Mouse (Mus musculus): ENCODE results near the gene Apbb2.

Apbb2 gene

DNA sequence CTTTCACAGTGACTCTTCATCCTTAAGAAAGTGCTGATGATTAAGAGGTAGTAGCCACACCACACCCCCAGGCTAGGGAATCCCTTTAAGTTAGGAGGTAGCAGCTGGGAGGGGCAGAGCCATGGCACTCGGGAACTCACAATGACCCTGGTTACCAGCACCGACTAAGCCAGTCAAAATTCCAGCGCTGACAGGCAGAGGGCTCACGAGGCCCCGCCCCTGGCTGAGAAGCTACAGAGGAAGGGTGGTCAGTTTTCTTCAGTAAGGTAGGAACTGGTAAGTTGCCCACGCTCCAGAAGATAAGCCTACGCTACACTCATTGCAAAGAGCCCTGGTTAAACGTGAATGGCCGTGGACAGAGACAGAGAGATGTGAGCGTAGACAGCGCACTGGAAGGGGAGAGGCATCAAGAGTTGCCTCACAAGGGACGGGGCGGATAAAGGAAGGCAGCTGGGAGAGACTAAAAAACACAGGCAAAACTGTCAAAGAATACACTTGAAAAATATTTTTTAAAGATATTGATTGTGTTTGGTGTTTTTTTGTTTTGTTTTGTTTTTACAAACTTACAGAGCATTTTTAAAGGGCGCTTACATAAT lies 100.1 kb downstream of the Apbb2 start:
- DNase-seq (ENCODE audit: low read depth, low spot score) = no peak

DNA sequence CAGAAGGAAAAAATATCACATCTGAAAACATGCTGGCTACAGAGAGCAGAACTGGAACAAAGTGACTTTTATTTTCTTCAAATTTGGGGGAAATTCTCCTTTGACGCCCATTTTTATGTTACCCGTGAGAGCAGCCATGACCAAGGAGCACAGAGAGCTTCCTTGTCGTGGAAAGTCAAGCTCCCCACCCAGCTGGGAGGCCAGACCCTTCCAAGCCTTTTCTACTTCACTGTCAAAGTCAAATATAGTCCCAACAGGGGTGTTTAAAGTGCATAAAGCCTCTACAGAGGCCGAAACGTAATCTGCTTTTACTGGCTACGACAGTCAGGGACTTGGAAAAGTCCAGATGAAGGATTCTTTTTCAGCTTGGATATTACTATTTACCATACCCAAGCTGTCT lies 101.1 kb downstream of the Apbb2 start:
- no peak for DNase-seq (ENCODE audit: low read depth, low spot score)

DNA sequence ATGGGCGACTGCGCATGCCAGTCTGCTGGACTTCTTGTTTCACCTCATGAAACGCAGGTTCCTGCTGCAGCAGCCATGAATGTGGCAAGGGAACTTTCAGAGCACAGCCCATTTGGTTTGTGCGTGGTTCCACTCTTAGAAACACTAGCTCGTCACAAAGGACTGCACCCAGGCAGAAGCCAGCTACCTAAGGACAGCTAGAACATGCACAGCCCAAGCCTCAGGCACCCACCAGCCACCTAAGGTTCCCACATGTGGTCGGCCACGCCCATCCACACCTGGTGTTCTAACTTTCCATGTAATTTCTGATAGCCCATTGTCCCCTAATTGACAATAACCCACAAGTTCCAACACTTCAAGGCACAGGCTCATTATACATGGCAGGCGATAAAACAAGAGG lies 102.3 kb downstream of the Apbb2 start:
- no peak for DNase-seq (ENCODE audit: low read depth, low spot score)

DNA sequence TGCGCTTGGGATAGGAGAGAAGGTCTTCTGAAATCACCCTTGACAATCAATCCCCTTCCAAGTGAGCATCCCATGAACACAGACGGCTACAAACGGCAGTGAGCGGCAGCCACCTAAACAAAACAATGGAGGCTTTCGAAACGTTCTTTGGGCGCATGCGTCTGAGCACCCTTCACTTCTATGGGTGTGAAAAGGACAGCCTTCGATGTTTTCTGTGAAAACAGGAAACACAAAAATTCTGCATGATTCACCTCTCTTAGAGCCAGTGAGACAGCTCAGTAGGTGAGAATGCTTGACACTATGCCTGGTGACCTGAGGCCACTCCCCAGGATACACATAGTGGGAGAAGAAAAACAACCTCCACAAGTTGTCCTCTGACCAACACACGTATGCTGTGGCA lies 103.3 kb downstream of the Apbb2 start:
- DNase-seq (ENCODE audit: low read depth, low spot score) = no peak

DNA sequence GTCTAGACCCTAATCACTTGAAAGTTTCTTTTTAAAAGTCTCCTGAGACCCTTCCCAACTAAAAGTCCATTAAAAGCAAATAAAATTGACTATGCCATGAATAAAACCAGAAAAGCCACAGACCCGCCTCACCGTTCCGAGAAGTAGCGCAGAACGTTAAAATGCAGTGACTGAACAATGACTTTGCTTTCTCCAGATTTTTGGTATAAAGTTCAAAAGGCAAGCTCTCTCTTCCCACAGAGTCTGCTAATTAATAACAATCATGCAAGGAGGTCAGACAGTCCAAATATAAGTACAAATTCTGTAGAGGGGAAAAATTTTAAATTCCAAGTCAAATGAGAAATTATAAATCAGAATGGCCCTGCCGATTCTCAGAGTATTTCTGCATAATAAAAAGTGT lies 103.9 kb downstream of the Apbb2 start:
- no peak for DNase-seq (ENCODE audit: low read depth, low spot score)

DNA sequence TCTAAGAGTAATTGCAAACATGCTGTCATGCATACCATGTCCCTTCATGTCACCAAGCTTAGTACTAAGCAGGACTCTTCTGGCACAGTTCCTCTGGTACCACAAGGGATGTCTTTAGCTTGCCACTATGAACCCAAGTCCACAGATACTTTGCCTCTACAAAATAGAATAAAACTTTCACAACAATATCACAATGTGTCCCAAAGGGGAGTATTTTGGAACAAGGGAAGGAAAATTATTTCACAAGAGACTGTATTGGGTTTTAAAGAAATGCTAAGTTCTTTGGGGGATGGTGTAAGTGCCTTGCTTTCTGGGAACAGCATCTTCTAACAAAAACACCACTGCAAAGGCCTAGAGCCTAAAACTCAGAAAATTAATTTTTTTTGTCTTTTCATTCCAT lies 105.2 kb downstream of the Apbb2 start:
- no peak for DNase-seq (ENCODE audit: low read depth, low spot score)

DNA sequence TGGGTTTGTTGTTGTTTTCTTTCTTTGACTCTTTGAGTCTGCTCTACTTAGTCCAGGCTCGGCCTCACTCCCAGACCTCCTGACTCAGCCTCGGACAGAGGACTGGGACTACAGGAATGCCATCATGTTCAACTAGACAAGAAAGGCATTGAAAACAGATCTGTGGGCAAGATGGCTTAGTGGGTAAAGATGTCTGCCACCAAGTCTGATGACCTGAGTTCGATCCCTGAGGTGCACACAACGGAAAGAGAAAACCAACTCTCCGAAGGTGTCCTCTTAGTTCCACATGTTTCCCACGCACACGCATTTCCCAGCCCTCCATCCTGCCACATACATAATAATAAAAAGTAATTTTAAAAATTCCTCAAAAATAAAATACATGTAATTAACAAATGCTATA lies 106.1 kb downstream of the Apbb2 start:
- DNase-seq (ENCODE audit: low read depth, low spot score) = no peak

DNA sequence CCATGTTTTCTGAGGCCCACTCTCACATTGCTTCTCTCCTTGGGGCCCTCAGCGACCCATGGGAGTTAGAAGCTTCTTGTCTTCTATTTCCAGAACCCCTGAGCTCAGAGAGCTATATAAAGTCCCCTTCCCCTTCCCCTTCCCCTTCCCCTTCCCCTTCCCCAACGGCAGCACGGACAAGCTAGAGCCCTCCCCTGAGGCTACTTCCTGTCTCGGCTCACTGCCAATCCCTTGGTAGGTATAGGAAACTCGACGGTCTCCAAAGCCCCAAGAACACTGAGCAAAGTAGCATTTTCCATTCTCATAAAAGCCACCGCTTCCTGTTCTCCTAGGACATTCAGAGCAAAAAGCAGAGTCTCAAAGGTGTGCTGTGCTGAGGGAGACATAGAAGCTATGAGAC lies 107.9 kb downstream of the Apbb2 start:
- no peak for DNase-seq (ENCODE audit: low read depth, low spot score)

DNA sequence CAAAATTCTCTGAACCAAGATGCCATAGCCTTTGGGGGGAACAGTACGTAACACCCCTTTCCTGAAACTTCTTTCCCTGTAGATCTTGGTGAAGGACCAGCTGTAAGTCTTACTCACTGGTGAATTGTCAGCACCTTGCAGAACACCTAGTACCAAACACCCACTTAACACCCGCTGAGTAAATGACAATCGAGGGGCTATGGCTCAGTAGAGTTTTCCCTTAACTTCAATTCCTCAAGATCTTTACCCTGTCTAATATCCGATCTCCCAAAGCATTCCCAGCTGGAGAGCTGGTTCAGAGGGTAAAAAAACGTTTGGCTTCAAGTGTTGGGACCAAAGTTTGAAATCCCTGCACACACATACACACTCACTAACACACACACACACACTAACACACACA lies 109.4 kb downstream of the Apbb2 start:
- no peak for DNase-seq (ENCODE audit: low read depth, low spot score)

DNA sequence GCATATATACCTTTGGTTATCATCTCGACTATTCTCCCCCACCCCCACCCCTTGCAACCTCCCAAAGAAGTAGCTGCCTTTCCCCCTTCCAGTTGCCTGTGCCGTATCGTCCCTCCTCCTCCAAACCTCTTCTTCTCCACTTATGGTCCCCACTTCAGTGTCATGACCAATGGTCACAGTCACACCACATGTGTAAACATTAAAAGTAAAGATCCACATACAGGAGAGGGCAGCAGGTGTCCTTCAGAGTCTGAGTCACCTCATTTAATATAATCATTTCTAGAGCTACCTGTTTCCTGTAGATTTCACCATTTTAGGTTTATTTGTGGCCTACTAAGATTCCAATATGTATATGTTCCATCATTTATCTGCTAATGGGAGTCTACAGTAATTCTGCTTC lies 113.0 kb downstream of the Apbb2 start:
- DNase-seq (ENCODE audit: low read depth, low spot score) = no peak

DNA sequence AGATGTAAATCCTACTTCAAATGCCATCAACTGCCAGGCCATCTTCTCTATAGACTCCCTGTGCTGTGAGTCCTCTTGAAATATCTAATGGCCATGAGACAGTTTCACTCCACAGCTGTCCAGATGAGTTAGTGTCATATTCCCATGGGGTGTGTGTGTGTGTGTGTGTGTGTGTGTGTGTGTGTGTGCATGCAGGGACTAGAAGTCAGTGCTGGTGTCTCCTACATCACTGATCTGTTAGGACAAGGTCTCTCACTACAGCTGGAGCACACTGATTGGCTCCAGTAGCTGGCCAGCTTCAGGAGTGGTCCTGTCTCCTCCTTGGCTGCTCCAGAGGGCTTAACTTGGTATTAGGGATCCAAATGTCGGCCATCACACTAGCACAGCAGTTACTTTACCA lies 113.5 kb downstream of the Apbb2 start:
- DNase-seq (ENCODE audit: low read depth, low spot score) = no peak

DNA sequence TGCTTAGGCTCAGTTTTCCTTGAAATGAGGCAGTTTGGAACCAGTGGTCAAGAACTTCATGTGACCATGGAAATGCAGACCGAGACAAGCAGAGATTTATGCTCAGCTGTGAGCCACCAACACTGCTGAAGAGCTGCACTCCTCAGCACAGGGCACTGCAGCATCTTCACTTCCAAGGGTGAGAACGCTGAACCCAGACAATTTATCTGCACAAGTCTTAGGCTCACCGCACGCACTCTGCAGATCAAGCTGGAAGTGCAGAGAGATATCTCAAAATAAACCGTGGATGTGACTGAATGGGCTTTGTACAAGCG lies 114.2 kb downstream of the Apbb2 start:
- no peak for DNase-seq (ENCODE audit: low read depth, low spot score)

DNA sequence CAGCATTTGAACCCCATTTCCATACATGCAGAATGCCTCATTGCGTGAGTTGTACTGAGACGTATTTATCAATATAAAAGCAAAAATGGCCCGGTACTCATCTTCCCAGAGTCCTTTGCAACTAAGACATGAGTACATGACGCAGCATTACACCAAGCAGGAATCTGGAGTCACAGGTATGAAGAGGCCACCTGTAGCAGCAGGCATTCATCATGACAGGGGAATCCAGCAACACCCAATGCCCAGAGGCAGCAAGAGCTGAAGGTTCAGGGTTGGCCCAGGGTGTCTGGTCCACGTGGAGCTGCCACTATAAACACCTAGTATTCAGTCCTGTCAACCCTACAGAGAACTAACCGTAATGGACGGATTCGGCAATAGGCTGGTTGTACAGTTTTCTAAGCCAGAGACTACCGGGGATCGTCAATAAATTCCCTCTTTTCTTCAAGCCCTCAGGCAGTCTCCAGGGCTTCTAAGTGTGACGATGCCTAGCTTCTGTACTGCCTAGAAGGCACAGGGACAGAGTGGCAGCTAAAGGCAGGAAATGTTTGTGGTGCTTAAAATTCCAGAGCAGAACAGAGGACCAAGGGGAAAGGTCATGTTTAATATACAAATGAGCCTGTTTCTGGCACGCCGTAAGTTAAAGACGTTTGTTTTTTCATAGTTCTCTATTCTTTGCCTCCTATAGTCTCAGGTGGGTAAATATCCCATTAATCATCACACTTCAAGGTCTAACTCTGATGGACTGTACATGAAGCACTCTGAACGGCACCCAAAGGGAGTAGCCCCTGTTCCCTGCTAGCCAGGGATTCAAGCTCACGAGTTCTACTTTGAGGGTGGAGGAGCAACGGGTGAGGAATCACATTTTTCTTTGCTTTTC lies 114.8 kb downstream of the Apbb2 start:
- no peak for DNase-seq (ENCODE audit: low read depth, low spot score)

DNA sequence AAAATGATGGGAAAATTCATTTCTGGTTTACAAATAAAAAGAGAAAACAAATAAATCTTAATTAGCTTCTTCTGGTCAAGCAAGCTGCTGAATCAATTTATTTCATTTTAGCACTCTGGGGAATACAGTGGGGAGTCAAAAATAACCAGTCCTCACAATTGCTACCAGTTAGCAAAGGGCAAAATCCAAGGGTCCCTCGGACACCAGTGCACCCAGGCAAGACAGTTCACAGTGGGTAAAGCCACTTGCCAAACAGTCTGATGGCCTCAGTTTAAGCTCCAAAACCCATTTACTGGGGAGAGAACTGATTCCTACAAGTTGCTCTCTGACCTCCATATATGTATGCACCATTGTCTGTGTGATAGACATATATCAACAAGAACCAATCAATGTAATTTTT lies 115.6 kb downstream of the Apbb2 start:
- DNase-seq (ENCODE audit: low read depth, low spot score) = no peak

DNA sequence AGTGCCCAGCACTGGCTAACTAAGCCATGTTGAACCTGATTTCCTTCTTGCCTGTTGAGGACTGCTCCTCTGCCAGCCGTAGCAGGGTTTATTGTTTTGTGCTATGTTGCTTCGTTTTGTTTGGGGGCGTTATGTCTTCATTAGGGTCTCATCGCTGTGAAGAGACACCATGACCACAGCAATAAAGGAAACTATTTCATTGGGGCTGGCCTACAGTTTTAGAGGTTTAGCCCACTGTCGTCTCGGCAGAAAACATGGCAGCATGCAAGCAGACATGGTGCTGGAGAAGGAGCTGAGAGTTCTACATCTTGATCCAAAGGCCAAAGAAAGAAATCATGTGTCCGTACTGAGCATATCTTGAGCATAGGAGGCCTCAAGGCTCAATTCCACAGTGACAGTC lies 119.0 kb downstream of the Apbb2 start:
- DNase-seq (ENCODE audit: low read depth, low spot score) = no peak

DNA sequence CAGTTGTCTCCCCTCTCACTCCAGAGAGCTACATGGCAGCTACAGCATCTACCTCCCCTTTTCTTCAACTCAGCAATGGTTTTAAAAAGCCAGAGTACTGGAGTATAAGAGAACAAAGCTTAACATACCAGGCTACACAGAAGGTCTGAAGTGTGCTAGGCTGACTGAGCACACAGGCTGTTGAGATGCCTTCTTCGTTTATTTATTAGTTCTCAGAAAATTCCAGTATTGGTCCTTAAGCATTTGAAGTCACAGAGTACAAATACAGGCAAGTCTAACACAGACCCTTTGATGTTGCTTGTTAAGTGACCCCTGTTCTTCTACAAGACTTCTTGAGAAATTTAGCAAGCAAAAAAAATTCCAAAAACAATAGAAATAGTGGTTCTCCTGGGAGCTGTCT lies 120.4 kb downstream of the Apbb2 start:
- no peak for DNase-seq (ENCODE audit: low read depth, low spot score)

DNA sequence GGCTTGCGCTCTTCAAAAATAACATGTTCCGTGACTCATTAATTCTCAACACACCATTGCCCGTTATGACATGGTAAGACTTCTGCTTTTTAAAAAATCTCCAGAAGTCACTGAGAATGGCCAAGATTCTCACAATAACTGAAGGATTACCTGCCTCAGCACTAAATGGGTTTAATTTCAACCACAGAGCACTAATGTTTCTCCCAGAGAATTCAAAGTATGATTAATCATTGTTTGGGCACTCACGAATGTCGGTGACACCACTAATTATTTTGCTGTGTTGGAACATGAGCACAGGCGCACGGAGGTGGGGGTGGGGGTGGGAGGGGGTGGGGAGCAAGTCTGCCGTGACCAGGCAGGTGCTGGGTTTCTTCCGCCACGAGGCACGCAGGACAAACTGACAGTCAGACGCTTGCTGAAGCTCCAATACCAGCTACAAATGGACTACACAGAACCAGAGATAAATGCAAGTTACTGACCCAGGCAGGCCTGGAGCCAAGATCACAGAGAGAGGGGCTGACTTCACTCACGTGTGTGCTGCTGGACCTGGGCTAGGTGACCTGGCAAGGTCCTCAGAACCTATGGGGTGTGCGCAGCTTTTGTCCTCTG lies 121.0 kb downstream of the Apbb2 start:
- DNase-seq (ENCODE audit: low read depth, low spot score) = no peak

DNA sequence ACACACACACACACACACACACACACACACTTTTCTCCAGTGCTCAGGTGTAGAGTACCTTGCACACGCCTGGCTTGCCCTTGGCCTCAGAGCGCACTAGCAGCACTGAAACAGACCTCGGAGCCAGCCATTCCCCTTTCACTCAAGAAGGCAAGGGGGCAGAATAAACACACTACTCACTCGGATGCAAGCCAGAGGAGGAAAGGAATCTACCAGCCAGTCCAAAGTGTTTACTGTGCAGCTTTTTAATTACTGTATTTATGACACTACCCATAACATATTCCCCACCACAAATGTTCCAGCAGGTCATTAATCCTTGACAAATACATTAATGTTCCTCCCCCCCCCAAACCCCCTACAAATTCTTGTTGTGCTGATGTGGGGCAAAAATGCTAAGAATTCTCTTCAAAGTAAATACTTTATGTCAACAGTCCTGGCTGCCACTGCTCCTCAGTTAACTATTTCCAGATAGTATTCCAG lies 121.7 kb downstream of the Apbb2 start:
- DNase-seq (ENCODE audit: low read depth, low spot score) = no peak

DNA sequence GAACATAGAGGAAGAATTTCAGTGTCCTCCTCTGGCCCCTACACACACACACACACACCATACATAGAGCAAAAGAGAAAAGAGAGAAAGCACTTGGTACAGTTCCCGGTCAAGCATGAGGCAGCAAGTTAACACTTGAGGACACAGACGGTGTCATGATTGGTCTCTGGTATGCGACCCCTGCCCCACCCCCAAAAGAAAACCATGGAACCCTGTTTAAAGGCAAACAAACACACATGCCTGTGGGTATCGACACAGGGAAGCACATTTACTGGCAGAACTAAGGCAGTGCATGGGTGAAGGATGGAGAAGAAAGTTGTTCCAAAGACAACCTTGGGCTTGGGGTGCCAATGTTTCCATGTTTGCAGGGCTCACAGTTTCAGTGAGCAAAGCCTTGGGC lies 123.9 kb downstream of the Apbb2 start:
- DNase-seq (ENCODE audit: low read depth, low spot score) = no peak

DNA sequence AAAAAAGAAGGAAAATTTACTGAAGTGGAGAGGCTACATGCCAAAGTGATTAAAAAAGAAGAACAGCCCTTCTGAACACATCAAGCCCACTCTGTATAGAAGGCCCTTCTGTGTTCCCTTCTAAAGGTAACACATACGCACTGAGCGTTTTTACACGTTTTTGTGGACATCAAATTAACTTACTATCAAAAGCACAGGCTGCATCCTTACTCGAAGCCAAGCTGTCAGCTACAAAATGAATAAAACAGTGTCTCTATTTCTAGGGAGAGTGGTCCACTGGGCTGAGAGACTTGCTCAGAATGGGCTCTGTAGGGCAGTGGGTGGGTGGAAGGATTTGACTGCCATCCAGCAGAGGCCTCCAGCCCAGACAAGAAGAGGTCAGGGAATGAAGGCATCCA lies 126.0 kb downstream of the Apbb2 start:
- no peak for DNase-seq (ENCODE audit: low read depth, low spot score)

DNA sequence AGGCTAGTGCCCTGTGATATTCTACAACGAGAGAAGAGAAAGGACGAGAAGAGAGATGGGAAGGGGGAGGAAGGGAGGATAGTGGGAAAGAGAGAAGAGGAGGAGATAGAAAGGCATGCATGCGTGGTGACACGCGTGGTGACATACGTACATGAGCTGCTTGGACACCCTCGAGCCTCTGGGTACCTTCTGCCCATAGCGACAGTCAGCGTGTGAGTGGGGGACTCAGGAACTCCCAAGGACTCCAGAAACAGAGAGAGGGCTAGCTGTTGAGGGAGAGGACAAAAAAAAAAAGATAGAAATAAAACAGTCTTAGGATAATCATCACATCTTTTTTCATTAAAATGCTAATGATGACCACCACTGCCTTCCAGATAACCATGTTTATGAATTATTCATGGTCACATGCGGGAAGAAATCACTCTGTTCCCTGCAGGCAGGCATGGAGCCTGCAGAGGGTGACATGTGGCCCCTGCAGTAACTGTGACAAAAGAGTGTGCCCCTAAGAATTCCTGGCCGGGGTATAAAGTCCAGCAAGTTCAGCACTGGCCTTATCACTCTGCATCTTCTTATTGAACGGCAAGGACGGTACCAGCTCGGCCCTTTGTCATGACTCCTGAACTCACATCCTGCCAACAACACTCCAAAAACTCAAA lies 126.5 kb downstream of the Apbb2 start:
- DNase-seq (ENCODE audit: low read depth, low spot score) = no peak

DNA sequence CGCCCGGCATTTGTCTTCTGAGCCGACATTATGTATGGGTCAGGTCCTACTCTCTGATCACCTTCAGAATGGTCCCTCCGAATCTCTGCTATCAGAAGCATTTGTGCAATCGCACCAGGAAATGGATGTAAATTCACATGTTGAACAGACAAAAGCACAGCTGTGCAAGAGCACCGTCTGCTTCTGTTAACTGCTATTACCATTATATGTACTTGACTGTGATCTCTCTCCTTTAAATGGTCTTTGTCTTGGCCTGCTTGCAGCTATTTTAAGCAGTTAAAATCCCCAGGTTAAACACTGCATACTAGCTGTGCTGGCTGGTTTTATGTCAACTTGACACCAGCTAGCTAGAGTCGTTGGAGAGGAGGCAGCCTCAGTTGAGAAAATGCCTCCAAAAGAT lies 132.6 kb downstream of the Apbb2 start:
- DNase-seq (ENCODE audit: low read depth, low spot score) = no peak

DNA sequence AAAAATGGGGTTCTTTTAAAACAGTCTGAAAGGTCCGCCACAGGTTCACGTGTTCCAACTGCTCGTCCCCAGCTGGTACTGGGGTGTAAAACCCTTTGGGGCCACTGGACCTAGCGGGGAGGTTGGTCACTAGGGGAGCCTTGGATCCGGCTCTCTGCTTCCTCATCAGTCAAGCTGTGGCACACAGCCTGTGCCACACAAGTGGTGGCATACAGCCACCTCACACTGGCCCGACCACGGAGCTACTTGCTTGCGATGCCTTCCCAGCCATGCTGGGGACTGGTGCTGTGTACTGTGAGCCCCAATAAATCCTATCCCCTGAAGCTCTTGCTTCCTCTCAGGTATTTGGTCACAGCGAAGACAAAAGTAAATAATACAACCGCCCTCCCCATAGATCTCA lies 142.3 kb downstream of the Apbb2 start:
- no peak for DNase-seq (ENCODE audit: low read depth, low spot score)

Measured in retina, postnatal 7 days (tissue).